ENCODE assay signal across 8 mouse cellular contexts in genomic region chr11:85849037-85849436, GRCm38 (mm10). TPM values are rescaled to one million over a fixed set of nuclear protein-coding genes. Genes with fewer than 3 reads are reported as not detected.
DNase-seq lines count a peak whose midpoint lies in the region; ATAC-seq and TF ChIP-seq lines count a peak whose summit lies in the region.

No protein-coding gene starts in this region.

- peak; percentile 60 for ATAC-seq in embryonic facial prominence, embryonic 14.5 days (ENCODE audit: low read depth)
- no peak for ATAC-seq in heart, embryonic 15.5 days (replicated peaks; ENCODE audit: insufficient number of reproducible peaks, insufficient read depth, low FRiP score, low read depth)
- ATAC-seq in kidney, postnatal 0 days (replicated peaks; ENCODE audit: low FRiP score, low read depth), result 0 out of 2 replicates have a peak, but pooled peaks have one; percentile 15

- H3K4me1 ChIP-seq in bone marrow macrophage, adult 2 months (ENCODE audit: control insufficient read depth, insufficient read depth, low read length), result no peaks in the 10 kb centered on the region
- H3K4me1 ChIP-seq in embryonic facial prominence, embryonic 14.5 days (ENCODE audit: control insufficient read depth, insufficient read depth, low read length), result 0 out of 2 replicates have a peak, but pooled peaks cover 2% of the 10 kb centered on the region
- H3K4me1 ChIP-seq in heart, embryonic 15.5 days (replicated peaks), result peaks cover 10% of the 10 kb centered on the region
- H3K4me1 ChIP-seq in kidney, postnatal 0 days (replicated peaks; ENCODE audit: insufficient read depth, low read length), result peaks cover 12% of the 10 kb centered on the region; the same call in 1 of the 2 replicates

- no peaks in the 10 kb centered on the region for H3K27me3 ChIP-seq in embryonic facial prominence, embryonic 14.5 days (replicated peaks; ENCODE audit: control insufficient read depth, insufficient read depth, low read length)
- peaks cover 30% of the 10 kb centered on the region for H3K27me3 ChIP-seq in heart, embryonic 15.5 days
- no peaks in the 10 kb centered on the region for H3K27me3 ChIP-seq in kidney, postnatal 0 days (ENCODE audit: insufficient read depth, low read length)

- TF ChIP-seq POLR2A in bone marrow macrophage, adult 2 months (IDR thresholded peaks at IDR 0.05; ENCODE audit: borderline replicate concordance, low read depth, low read length), result no peak

- H3K9ac ChIP-seq in embryonic facial prominence, embryonic 14.5 days (ENCODE audit: low read depth, low read length), result peak overlapping the region; percentile 47
- peak overlapping the region; percentile 43 for H3K9ac ChIP-seq in heart, embryonic 15.5 days
- no peak overlapping the region for H3K9ac ChIP-seq in kidney, postnatal 0 days (ENCODE audit: low read depth, low read length)

- DNase-seq in gastrocnemius, adult 2 months, result peak; percentile 75
- no peak for DNase-seq in gastrocnemius, adult 8-10 months (ENCODE audit: low spot score in 2 of 2)
- DNase-seq in embryonic facial prominence, embryonic 14.5 days (ENCODE audit: low spot score), result peak; percentile 93
- DNase-seq in kidney, postnatal 0 days (ENCODE audit: low spot score), result peak; percentile 93
- DNase-seq in lung, postnatal 10 days, result peak; percentile 88
- DNase-seq in ovary, postnatal 36 days (ENCODE audit: low spot score), result peak; percentile 65

- H3K4me2 ChIP-seq in embryonic facial prominence, embryonic 14.5 days (ENCODE audit: low read depth, low read length), result peak overlapping the region; percentile 63
- H3K4me2 ChIP-seq in heart, embryonic 15.5 days, result peak overlapping the region; percentile 66
- H3K4me2 ChIP-seq in kidney, postnatal 0 days (ENCODE audit: low read length), result peak overlapping the region; percentile 46

- no peaks in the 10 kb centered on the region for H3K36me3 ChIP-seq in embryonic facial prominence, embryonic 14.5 days (ENCODE audit: control insufficient read depth, insufficient read depth, low read length)
- H3K36me3 ChIP-seq in heart, embryonic 15.5 days, result no peaks in the 10 kb centered on the region
- no peaks in the 10 kb centered on the region for H3K36me3 ChIP-seq in kidney, postnatal 0 days (ENCODE audit: insufficient read depth, low read length)

- H3K4me3 ChIP-seq in gastrocnemius, adult 2 months, result peak overlapping the region; percentile 66
- no peak overlapping the region for H3K4me3 ChIP-seq in bone marrow macrophage, adult 2 months (ENCODE audit: insufficient read depth, low read length)
- H3K4me3 ChIP-seq in embryonic facial prominence, embryonic 14.5 days (ENCODE audit: low read depth, low read length), result peak overlapping the region; percentile 28
- H3K4me3 ChIP-seq in heart, embryonic 15.5 days, result peak overlapping the region; percentile 39
- H3K4me3 ChIP-seq in kidney, postnatal 0 days (replicated peaks; ENCODE audit: low read depth, low read length), result no peak overlapping the region

- peak overlapping the region; percentile 16; the same call in 1 of the 2 replicates for H3K27ac ChIP-seq in gastrocnemius, adult 2 months
- H3K27ac ChIP-seq in bone marrow macrophage, adult 2 months (ENCODE audit: insufficient read depth, low read depth, low read length), result no peak overlapping the region
- no peak overlapping the region for H3K27ac ChIP-seq in embryonic facial prominence, embryonic 14.5 days (replicated peaks; ENCODE audit: low read depth, low read length)
- no peak overlapping the region for H3K27ac ChIP-seq in heart, embryonic 15.5 days
- no peak overlapping the region for H3K27ac ChIP-seq in kidney, postnatal 0 days

- WGBS in embryonic facial prominence, embryonic 14.5 days, result 2% methylated on average over 21 of the region's 21 CpGs
- WGBS in heart, embryonic 15.5 days, result 3% methylated on average over 21 of the region's 21 CpGs
- WGBS in kidney, postnatal 0 days, result 3% methylated on average over 21 of the region's 21 CpGs

- intact Hi-C loops in gastrocnemius, adult 2 months (cut with DNase I), result loop anchor here (10.0 kb wide), 1 partner anchor 216 kb away; no protein-coding TSS in a partner anchor

- H3K9me3 ChIP-seq in embryonic facial prominence, embryonic 14.5 days (ENCODE audit: control insufficient read depth, low read length), result no peaks in the 10 kb centered on the region
- no peaks in the 10 kb centered on the region for H3K9me3 ChIP-seq in heart, embryonic 15.5 days (replicated peaks)
- no peaks in the 10 kb centered on the region for H3K9me3 ChIP-seq in kidney, postnatal 0 days (replicated peaks; ENCODE audit: low read length)

- TF ChIP-seq CTCF in gastrocnemius, adult 2 months (IDR thresholded peaks at IDR 0.05), result peak; percentile 91
- TF ChIP-seq CTCF in bone marrow macrophage, adult 2 months (IDR thresholded peaks at IDR 0.05; ENCODE audit: low read depth, low read length), result peak; percentile 69
- peak; percentile 93 for TF ChIP-seq CTCF in kidney, postnatal 0 days (IDR thresholded peaks at IDR 0.05; ENCODE audit: low read depth)

RNA-seq across cellular contexts. Expression of gene Gm11444, which starts 1.1 kb away (rescaled TPM):
- not detected for total RNA-seq in gastrocnemius, adult 2 months (2021)
- not detected for total RNA-seq in gastrocnemius, adult 8-10 months (2022)
- not detected in 2 replicates for polyA plus RNA-seq in bone marrow macrophage, adult 2 months (2012; ENCODE audit: insufficient read depth, insufficient read length, missing spikeins)
- polyA plus RNA-seq in embryonic facial prominence, embryonic 14.5 days (2014; fragmentation: Nextera tagmentation; extraction: Ambion mirVana), result not detected in 2 replicates
- polyA plus RNA-seq in heart, embryonic 15.5 days (2015; fragmentation: Nextera tagmentation; extraction: Ambion mirVana), result not detected in 2 replicates
- not detected in 2 replicates for polyA plus RNA-seq in kidney, postnatal 0 days (2015; fragmentation: Nextera tagmentation; extraction: Ambion mirVana)

RNA-seq across cellular contexts. Expression of gene Tbx2, which starts 16.7 kb away (rescaled TPM):
- 1 to 10 TPM; 1.7 to 3.6 TPM for total RNA-seq in gastrocnemius, adult 2 months (2021)
- 1 to 10 TPM in 3 of 4 experiments, under 1 TPM in 1; 0.68 to 2.7 (median 1.7) TPM for total RNA-seq in gastrocnemius, adult 8-10 months (2022)
- polyA plus RNA-seq in bone marrow macrophage, adult 2 months (2012; ENCODE audit: insufficient read depth, insufficient read length, missing spikeins), result 0.20 TPM in 1 of 2 replicates, not detected in the other
- 6.3 and 6.5 TPM in 2 replicates for polyA plus RNA-seq in embryonic facial prominence, embryonic 14.5 days (2014; fragmentation: Nextera tagmentation; extraction: Ambion mirVana)
- polyA plus RNA-seq in heart, embryonic 15.5 days (2015; fragmentation: Nextera tagmentation; extraction: Ambion mirVana), result 2.6 and 5.3 TPM in 2 replicates
- 15.6 and 22.5 TPM in 2 replicates for polyA plus RNA-seq in kidney, postnatal 0 days (2015; fragmentation: Nextera tagmentation; extraction: Ambion mirVana)

RNA-seq across cellular contexts. Expression of gene Tbx4, which starts 37.2 kb away (rescaled TPM):
- 1 to 10 TPM in 1 of 2 experiments, under 1 TPM in 1; 0.87 to 1.8 TPM for total RNA-seq in gastrocnemius, adult 2 months (2021)
- total RNA-seq in gastrocnemius, adult 8-10 months (2022), result 1 to 10 TPM in 2 of 4 experiments, under 1 TPM in 2; 0.89 to 1.3 (median 0.95) TPM
- not detected in 2 replicates for polyA plus RNA-seq in bone marrow macrophage, adult 2 months (2012; ENCODE audit: insufficient read depth, insufficient read length, missing spikeins)
- 0.85 and 1.4 TPM in 2 replicates for polyA plus RNA-seq in embryonic facial prominence, embryonic 14.5 days (2014; fragmentation: Nextera tagmentation; extraction: Ambion mirVana)
- polyA plus RNA-seq in heart, embryonic 15.5 days (2015; fragmentation: Nextera tagmentation; extraction: Ambion mirVana), result 1.6 and 4.4 TPM in 2 replicates
- 0.07 and 0.09 TPM in 2 replicates for polyA plus RNA-seq in kidney, postnatal 0 days (2015; fragmentation: Nextera tagmentation; extraction: Ambion mirVana)

Comparison
In these comparisons a context has a peak if more than half of its experiments do, and no peak if none do; other contexts are left out.
1. DNase-seq: peak in gastrocnemius, adult 2 months (single experiment), embryonic facial prominence, embryonic 14.5 days (single experiment), kidney, postnatal 0 days (single experiment), lung, postnatal 10 days (single experiment) and ovary, postnatal 36 days (single experiment); none in gastrocnemius, adult 8-10 months (0 of 2).
2. H3K4me3 ChIP-seq: peak in gastrocnemius, adult 2 months (single experiment), embryonic facial prominence, embryonic 14.5 days (single experiment) and heart, embryonic 15.5 days (single experiment); none in bone marrow macrophage, adult 2 months (single experiment) and kidney, postnatal 0 days (single experiment).
3. Peak in every context shown above with its lines, with median percentiles within 50 percentile points of each other: CTCF ChIP-seq and H3K4me2 ChIP-seq.